Mouse (Mus musculus): ENCODE measurements around the gene Acr.

GRCm38 (mm10) chr15:89533843-89534207 is 34.3 kb upstream of the Acr start:
- TF ChIP-seq CTCF (IDR thresholded peaks at IDR 0.05; ENCODE audit: low read depth), result no peak
- TF ChIP-seq EP300 (IDR thresholded peaks at IDR 0.05; ENCODE audit: low read depth), result no peak
